Mouse (Mus musculus) heart, postnatal 0 days (tissue): ENCODE measurements at regions not wholly inside any gene's neighbourhood (a gene's known extent, or its start where the extent isn't known, plus 50 kb on each side); places are given as distances from the start of the nearest gene placed in this dataset.

ENCODE experiments used
- CTCF ChIP-seq: IDR thresholded peaks from 2 replicates; pipeline ENCODE4 v1.5.1; 2016; ENCODE audit warnings: antibody characterized with exemption, control low read depth, low read depth
- EP300 ChIP-seq: IDR thresholded peaks from 2 replicates; pipeline ENCODE4 v1.6.1; 2016; ENCODE audit warnings: antibody characterized with exemption, low read depth

GRCm38 (mm10) chr2:61295261-61295964, 283.0 kb upstream of the Tank start:
- TF ChIP-seq CTCF, result no peak
- no peak for TF ChIP-seq EP300
